Mouse (Mus musculus): Measurements from ENCODE around the gene Mars2. TPM values are rescaled to one million over a fixed set of nuclear protein-coding genes. Genes with fewer than 3 reads are reported as not detected.

Gene Mars2
- polyA plus RNA-seq, 1 experiment from 2014 or later, result 5.6 TPM

DNA sequence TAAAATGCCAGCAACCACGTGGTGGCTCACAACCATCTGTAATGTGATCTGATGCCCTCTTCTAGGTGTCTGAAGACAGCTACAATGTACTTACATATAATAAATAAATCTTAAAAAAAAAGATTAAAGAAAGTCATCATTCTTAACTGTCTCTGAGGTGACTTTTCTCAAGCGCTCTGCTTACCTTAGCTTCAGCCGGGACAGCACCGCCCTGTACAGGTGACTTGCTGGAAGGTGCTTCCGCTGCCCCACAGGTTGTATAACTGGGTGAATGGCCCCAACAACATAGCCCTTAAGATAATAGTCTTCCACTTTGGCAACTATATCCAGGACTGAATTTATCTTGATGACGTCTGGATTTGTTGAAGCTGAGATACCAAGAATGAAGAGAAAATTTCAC is 23.0 kb upstream of the Mars2 start:
- no peak overlapping the region for H3K27ac ChIP-seq (ENCODE audit: low read depth, low read length)
- no peak overlapping the region for H3K4me3 ChIP-seq (ENCODE audit: low read depth, low read length)
- H3K4me1 ChIP-seq (replicated peaks; ENCODE audit: control insufficient read depth, insufficient read depth, low read length), result peaks cover 5% of the 10 kb centered on the region
- DNase-seq (ENCODE audit: low spot score) (no peak), ATAC-seq (replicated peaks; ENCODE audit: low FRiP score) (no peak)
- H3K36me3 ChIP-seq (ENCODE audit: control insufficient read depth, insufficient read depth, low read length), result no peaks in the 10 kb centered on the region
- H3K27me3 ChIP-seq (replicated peaks; ENCODE audit: control insufficient read depth, insufficient read depth, low read length), result no peaks in the 10 kb centered on the region
- WGBS, result 79% methylated on average over 6 of the region's 6 CpGs
- H3K4me2 ChIP-seq, result no peak overlapping the region
- H3K9me3 ChIP-seq (ENCODE audit: control insufficient read depth, low read length), result no peaks in the 10 kb centered on the region
- H3K9ac ChIP-seq (ENCODE audit: low read depth, low read length), result no peak overlapping the region

DNA sequence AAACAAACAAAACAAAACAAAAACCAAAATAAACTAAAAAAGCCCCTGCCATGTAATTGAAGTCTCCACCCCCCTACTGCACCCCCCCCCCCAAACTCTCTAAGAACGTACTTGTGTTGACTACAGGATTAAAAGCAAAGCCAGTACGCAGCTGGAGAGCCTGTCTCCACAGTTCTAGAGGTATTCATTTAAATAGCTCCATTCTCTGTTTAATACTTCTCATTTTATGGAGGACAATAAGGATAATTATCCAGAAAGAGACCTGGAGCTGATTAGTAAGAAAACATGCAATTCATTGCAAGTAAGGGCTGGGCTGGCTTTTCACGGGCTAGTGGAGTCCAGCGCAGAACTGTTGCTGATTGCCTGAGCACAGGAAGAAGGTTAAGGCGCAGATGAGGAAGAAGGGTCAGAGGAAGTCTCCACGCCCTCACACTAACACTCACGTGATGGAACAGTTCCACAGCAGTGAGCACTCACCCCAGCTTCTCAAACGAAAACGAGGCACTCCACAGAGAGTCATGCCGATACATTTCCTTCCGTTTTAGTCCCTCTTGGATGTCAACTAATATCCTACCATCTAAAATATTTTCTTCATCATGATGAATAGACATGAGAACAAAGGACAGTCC is 21.7 kb upstream of the Mars2 start:
- peaks cover 3% of the 10 kb centered on the region for H3K4me1 ChIP-seq (replicated peaks; ENCODE audit: control insufficient read depth, insufficient read depth, low read length)
- H3K9ac ChIP-seq (ENCODE audit: low read depth, low read length), result no peak overlapping the region
- H3K36me3 ChIP-seq (ENCODE audit: control insufficient read depth, insufficient read depth, low read length), result no peaks in the 10 kb centered on the region
- H3K27ac ChIP-seq (ENCODE audit: low read depth, low read length), result no peak overlapping the region
- no peak overlapping the region for H3K4me2 ChIP-seq
- H3K27me3 ChIP-seq (replicated peaks; ENCODE audit: control insufficient read depth, insufficient read depth, low read length), result no peaks in the 10 kb centered on the region
- no peak for ATAC-seq (replicated peaks; ENCODE audit: low FRiP score)
- 58% methylated on average over 11 of the region's 11 CpGs for WGBS
- no peaks in the 10 kb centered on the region for H3K9me3 ChIP-seq (ENCODE audit: control insufficient read depth, low read length)
- H3K4me3 ChIP-seq (ENCODE audit: low read depth, low read length), result no peak overlapping the region
- DNase-seq (ENCODE audit: low spot score), result no peak

DNA sequence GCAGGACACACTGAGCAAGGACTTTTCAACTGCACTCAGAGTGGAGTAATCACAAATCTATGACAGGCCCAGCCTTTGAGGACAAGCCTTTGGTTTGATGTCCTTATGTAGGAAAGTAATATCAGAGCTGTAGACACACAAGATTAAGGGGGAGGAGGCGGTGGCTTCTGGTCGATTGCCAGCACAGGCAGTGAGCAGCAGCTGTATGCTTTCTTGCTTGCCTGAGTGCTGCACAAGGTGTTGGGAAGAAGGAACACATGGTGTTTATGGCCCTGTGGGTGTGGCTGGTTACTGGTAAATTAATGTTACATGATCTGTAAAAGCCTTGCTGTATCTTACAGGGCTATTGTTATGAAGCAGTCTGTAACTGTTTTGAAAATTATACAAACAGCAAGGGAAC is 19.8 kb upstream of the Mars2 start:
- no peak overlapping the region for H3K9ac ChIP-seq (ENCODE audit: low read depth, low read length)
- WGBS, result 74% methylated on average over 2 of the region's 2 CpGs
- no peaks in the 10 kb centered on the region for H3K9me3 ChIP-seq (ENCODE audit: control insufficient read depth, low read length)
- no peaks in the 10 kb centered on the region for H3K36me3 ChIP-seq (ENCODE audit: control insufficient read depth, insufficient read depth, low read length)
- H3K27me3 ChIP-seq (replicated peaks; ENCODE audit: control insufficient read depth, insufficient read depth, low read length), result no peaks in the 10 kb centered on the region
- ATAC-seq (replicated peaks; ENCODE audit: low FRiP score) (no peak), DNase-seq (ENCODE audit: low spot score) (no peak)
- H3K27ac ChIP-seq (ENCODE audit: low read depth, low read length), result no peak overlapping the region
- H3K4me3 ChIP-seq (ENCODE audit: low read depth, low read length), result no peak overlapping the region
- H3K4me1 ChIP-seq (replicated peaks; ENCODE audit: control insufficient read depth, insufficient read depth, low read length), result no peaks in the 10 kb centered on the region
- H3K4me2 ChIP-seq, result no peak overlapping the region

DNA sequence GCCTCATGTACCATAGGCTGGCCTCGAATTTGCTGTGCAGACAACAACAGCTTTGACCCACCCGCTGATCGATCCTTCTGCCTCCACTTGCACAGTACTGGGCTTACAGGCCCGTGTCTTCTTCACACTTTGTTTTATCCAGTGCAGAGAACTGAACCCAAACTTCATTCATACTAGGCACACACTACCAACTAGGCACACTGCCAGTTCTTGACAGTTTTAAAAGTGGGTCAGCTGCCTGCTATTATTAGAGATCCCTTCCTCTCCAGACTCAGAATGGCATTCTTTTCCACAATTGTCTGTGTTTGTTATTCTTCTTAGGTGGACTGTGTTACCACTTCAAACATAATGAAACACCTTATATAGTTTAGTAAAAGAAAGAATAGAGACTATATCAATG is 15.6 kb upstream of the Mars2 start:
- H3K9ac ChIP-seq (ENCODE audit: low read depth, low read length), result no peak overlapping the region
- 69% methylated on average over 4 of the region's 4 CpGs for WGBS
- no peaks in the 10 kb centered on the region for H3K9me3 ChIP-seq (ENCODE audit: control insufficient read depth, low read length)
- H3K27ac ChIP-seq (ENCODE audit: low read depth, low read length), result no peak overlapping the region
- no peak overlapping the region for H3K4me3 ChIP-seq (ENCODE audit: low read depth, low read length)
- H3K4me2 ChIP-seq, result no peak overlapping the region
- ATAC-seq (replicated peaks; ENCODE audit: low FRiP score), result no peak
- no peak for DNase-seq (ENCODE audit: low spot score)
- H3K36me3 ChIP-seq (ENCODE audit: control insufficient read depth, insufficient read depth, low read length), result no peaks in the 10 kb centered on the region
- H3K27me3 ChIP-seq (replicated peaks; ENCODE audit: control insufficient read depth, insufficient read depth, low read length), result peaks cover 10% of the 10 kb centered on the region
- no peaks in the 10 kb centered on the region for H3K4me1 ChIP-seq (replicated peaks; ENCODE audit: control insufficient read depth, insufficient read depth, low read length)

DNA sequence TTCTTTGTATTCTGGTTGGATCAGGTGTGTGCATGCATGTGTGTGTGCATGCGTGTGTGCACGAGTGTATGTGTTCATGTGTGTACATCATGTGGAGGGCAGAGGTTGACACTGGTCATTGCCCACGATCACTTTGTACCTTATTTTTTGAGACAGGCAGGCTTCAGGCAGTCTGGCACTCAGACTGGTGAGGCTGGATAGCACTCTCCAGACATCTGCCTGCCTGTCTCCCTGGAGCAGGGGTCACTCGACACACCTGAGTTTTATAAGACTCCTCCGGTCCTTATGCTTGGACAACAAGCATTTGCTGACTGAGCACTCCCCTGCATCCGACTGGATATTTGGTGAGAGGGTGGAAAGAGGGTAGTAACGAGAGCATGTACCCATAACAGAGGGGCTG is 14.0 kb upstream of the Mars2 start:
- no peaks in the 10 kb centered on the region for H3K4me1 ChIP-seq (replicated peaks; ENCODE audit: control insufficient read depth, insufficient read depth, low read length)
- DNase-seq (ENCODE audit: low spot score), result peak; percentile 19
- H3K9ac ChIP-seq (ENCODE audit: low read depth, low read length), result no peak overlapping the region
- H3K27me3 ChIP-seq (replicated peaks; ENCODE audit: control insufficient read depth, insufficient read depth, low read length), result peaks cover 12% of the 10 kb centered on the region
- 82% methylated on average over 7 of the region's 7 CpGs for WGBS
- no peak for ATAC-seq (replicated peaks; ENCODE audit: low FRiP score)
- no peak overlapping the region for H3K27ac ChIP-seq (ENCODE audit: low read depth, low read length)
- no peaks in the 10 kb centered on the region for H3K9me3 ChIP-seq (ENCODE audit: control insufficient read depth, low read length)
- no peak overlapping the region for H3K4me3 ChIP-seq (ENCODE audit: low read depth, low read length)
- H3K36me3 ChIP-seq (ENCODE audit: control insufficient read depth, insufficient read depth, low read length), result no peaks in the 10 kb centered on the region
- H3K4me2 ChIP-seq, result no peak overlapping the region

DNA sequence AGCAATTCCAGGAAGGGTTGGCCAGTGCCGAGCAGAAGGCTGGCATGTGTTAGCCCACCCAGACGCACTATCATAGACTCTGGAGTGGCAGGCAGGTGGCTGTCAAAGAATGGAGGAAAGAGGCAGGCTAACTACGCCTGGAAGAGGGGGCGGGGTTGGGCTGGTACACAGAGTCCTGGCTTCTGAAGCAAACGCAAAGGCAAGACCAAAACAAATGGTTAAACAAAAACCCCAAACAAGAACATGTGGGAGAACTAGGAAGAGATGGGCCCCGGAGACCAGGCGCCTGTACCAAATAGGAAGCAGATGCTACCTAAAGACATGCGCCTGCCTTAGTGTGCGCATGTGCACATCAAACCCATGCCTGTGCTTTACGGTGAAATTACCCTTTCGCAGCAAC is 12.9 kb upstream of the Mars2 start:
- H3K9ac ChIP-seq (ENCODE audit: low read depth, low read length), result no peak overlapping the region
- peak; percentile 25 for DNase-seq (ENCODE audit: low spot score)
- peaks cover 12% of the 10 kb centered on the region for H3K27me3 ChIP-seq (replicated peaks; ENCODE audit: control insufficient read depth, insufficient read depth, low read length)
- no peak overlapping the region for H3K4me3 ChIP-seq (ENCODE audit: low read depth, low read length)
- no peaks in the 10 kb centered on the region for H3K4me1 ChIP-seq (replicated peaks; ENCODE audit: control insufficient read depth, insufficient read depth, low read length)
- H3K4me2 ChIP-seq, result no peak overlapping the region
- WGBS, result 77% methylated on average over 11 of the region's 11 CpGs
- H3K9me3 ChIP-seq (ENCODE audit: control insufficient read depth, low read length), result no peaks in the 10 kb centered on the region
- no peak overlapping the region for H3K27ac ChIP-seq (ENCODE audit: low read depth, low read length)
- ATAC-seq (replicated peaks; ENCODE audit: low FRiP score), result no peak
- no peaks in the 10 kb centered on the region for H3K36me3 ChIP-seq (ENCODE audit: control insufficient read depth, insufficient read depth, low read length)

DNA sequence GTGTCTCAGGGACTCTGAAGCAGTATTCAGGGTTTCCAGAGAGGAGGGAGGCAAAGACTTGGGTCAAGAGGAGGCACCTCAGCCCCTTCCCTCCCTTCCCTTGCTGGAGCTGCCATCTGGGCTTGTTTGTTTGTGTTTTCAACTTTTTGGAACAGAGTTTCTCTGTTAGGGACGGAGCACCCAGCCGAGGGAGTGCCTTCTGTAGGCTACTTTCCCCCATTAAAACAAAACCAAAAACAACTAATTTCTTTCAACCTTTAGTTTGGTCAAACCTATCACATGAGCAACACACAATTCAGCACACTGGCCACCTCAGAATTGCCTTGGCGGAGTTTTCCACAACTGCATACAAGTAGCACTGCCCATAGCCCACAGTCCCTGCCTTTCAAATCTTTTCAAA is 11.6 kb upstream of the Mars2 start:
- H3K4me2 ChIP-seq, result peak overlapping the region; percentile 45
- H3K4me3 ChIP-seq (ENCODE audit: low read depth, low read length), result no peak overlapping the region
- no peak for ATAC-seq (replicated peaks; ENCODE audit: low FRiP score)
- peaks cover 12% of the 10 kb centered on the region for H3K27me3 ChIP-seq (replicated peaks; ENCODE audit: control insufficient read depth, insufficient read depth, low read length)
- H3K36me3 ChIP-seq (ENCODE audit: control insufficient read depth, insufficient read depth, low read length), result no peaks in the 10 kb centered on the region
- WGBS, result 75% methylated on average over 3 of the region's 3 CpGs
- no peak overlapping the region for H3K9ac ChIP-seq (ENCODE audit: low read depth, low read length)
- H3K9me3 ChIP-seq (ENCODE audit: control insufficient read depth, low read length), result no peaks in the 10 kb centered on the region
- no peaks in the 10 kb centered on the region for H3K4me1 ChIP-seq (replicated peaks; ENCODE audit: control insufficient read depth, insufficient read depth, low read length)
- no peak overlapping the region for H3K27ac ChIP-seq (ENCODE audit: low read depth, low read length)
- DNase-seq (ENCODE audit: low spot score), result no peak

DNA sequence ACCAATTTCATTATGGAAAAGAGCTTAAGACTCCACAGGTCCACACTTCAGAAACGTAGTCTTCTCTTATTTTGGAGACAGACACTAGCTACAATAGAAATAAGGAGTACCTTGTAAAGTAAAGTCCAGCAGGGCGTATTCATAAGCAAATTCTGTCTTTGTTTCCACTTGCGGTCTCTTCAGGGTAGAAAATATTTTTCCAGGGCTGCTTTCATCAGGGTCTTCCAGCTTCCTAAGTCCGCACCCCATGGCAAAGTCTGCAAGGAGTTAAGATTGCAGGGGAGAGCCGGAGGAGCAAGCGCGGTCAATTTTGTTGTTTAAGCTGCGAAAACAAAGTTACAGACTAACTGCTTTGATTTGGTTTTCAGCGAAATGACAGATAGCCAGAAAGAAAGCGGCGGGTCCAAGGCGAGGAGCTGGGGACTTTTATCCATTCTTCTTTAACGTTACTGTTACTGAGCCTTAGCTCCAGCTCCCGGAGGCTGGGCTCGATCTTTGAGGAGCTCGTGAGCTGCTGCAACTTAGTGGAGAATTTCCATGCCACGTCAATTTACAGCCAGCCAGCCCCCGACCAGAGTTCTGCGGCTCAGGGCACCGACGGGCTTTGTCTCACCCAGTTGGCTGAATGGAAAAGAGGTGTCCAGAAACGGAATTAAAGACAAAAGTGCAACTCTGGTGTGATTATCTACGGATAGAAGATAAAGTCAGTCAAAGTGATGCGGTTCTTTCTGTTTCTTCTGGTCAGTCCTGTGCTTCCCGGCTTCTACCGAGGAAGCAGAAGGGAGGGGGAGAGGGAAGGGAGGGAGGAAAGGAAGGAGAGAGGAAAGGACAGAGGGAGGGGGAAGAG is 10.7 kb upstream of the Mars2 start, which contains the start of gene Rftn2:
Rftn2 (minus strand) TSS at position 772 of the 847 bp plus-strand sequence.
- 7% methylated on average over 26 of the region's 26 CpGs for WGBS
- H3K27ac ChIP-seq (ENCODE audit: low read depth, low read length), result no peak within 1 kb of the TSS
- ATAC-seq (replicated peaks; ENCODE audit: low FRiP score), result no peak

DNA sequence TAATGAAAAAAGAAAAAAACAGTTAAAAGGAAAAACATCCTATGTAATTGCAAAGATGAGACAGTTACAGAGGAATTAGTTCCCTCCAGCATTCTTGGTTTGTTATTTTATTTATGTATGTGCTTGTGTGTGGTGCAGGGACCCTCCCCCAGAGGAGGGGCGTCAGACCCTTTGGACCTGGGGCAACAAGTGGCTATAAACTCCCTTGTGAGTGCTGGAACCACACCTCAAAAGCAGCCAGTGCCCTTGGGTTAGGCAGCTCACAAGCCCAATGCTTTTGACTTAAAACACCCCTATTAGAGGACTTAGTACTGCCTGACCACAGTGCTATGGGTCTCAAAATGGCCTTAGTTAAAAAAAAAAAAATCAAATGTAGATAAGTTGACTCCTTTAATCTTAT is 9.6 kb upstream of the Mars2 start:
- Histone ChIP-seq H3K27ac (ENCODE audit: low read depth, low read length) (no peak overlapping the region), H3K9ac (ENCODE audit: low read depth, low read length) (no peak overlapping the region), H3K4me2 (no peak overlapping the region), H3K9me3 (ENCODE audit: control insufficient read depth, low read length) (no peaks in the 10 kb centered on the region), H3K4me1 (replicated peaks; ENCODE audit: control insufficient read depth, insufficient read depth, low read length) (no peaks in the 10 kb centered on the region), H3K36me3 (ENCODE audit: control insufficient read depth, insufficient read depth, low read length) (no peaks in the 10 kb centered on the region), H3K27me3 (replicated peaks; ENCODE audit: control insufficient read depth, insufficient read depth, low read length) (peaks cover 12% of the 10 kb centered on the region), H3K4me3 (ENCODE audit: low read depth, low read length) (no peak overlapping the region)
- no peak for DNase-seq (ENCODE audit: low spot score)
- whole genome bisulfite sequencing, result 42% methylated on average over 1 of the region's 1 CpGs
- no peak for ATAC-seq (replicated peaks; ENCODE audit: low FRiP score)

More for the DNA sequence above, 10.7 kb upstream of the Mars2 start, which contains the start of gene Rftn2:
- H3K36me3 ChIP-seq (ENCODE audit: control insufficient read depth, insufficient read depth, low read length), result no peaks in the 10 kb centered on the region
- peaks cover 12% of the 10 kb centered on the region for H3K27me3 ChIP-seq (replicated peaks; ENCODE audit: control insufficient read depth, insufficient read depth, low read length)
- no peak for DNase-seq (ENCODE audit: low spot score)
- H3K4me2 ChIP-seq, result peak within 1 kb of the TSS; percentile 62
- H3K4me3 ChIP-seq (ENCODE audit: low read depth, low read length), result peak within 1 kb of the TSS; percentile 45
- peak within 1 kb of the TSS; percentile 38 for H3K9ac ChIP-seq (ENCODE audit: low read depth, low read length)
- H3K9me3 ChIP-seq (ENCODE audit: control insufficient read depth, low read length), result no peaks in the 10 kb centered on the region
- H3K4me1 ChIP-seq (replicated peaks; ENCODE audit: control insufficient read depth, insufficient read depth, low read length), result no peaks in the 10 kb centered on the region

Data from liver, embryonic 11.5 days (tissue).